Mouse (Mus musculus): Measurements from ENCODE around the gene Evi5l. TPM values are rescaled to one million over a fixed set of nuclear protein-coding genes. Genes with fewer than 3 reads are reported as not detected.
"Not testable (repeated sequence)": the region's sequence is repeated elsewhere in the genome, so short reads cannot be mapped to it uniquely, and the experiment has no call there.

The Evi5l gene
- total and polyA plus RNA-seq, 3 experiments = 25.2 to 38.2 (median 33.8) TPM

- DNase-seq = no peak
These were observed 73.0 kb downstream of the Evi5l start for GRCm38 (mm10) chr8:4239193-4239890.

GRCm38 (mm10) chr8:4245061-4245460, 78.7 kb downstream of the Evi5l start:
- no peak for DNase-seq

GRCm38 (mm10) chr8:4245737-4246136, 79.4 kb downstream of the Evi5l start:
- no peak for DNase-seq

GRCm38 (mm10) chr8:4247241-4247640, 80.9 kb downstream of the Evi5l start:
- DNase-seq = no peak

GRCm38 (mm10) chr8:4247951-4248540, 81.7 kb downstream of the Evi5l start, which contains the start of gene Tgfbr3l:
Tgfbr3l (plus strand) TSS chr8:4248214.
- peak; percentile 56 for DNase-seq

GRCm38 (mm10) chr8:4249213-4249612, 82.8 kb downstream of the Evi5l start:
- peak; percentile 75 for DNase-seq

- peak; percentile 90 for DNase-seq
These were observed 84.1 kb downstream of the Evi5l start for GRCm38 (mm10) chr8:4250306-4250970.

- DNase-seq = peak; percentile 43
These were observed 85.9 kb downstream of the Evi5l start for GRCm38 (mm10) chr8:4252116-4252760.

GRCm38 (mm10) chr8:4252934-4253841, 86.8 kb downstream of the Evi5l start, which contains the start of gene Snapc2:
Snapc2 (plus strand) TSS chr8:4253080.
- peak; percentile 98 for DNase-seq

- peak; percentile 73 for DNase-seq
These were observed 87.6 kb downstream of the Evi5l start for GRCm38 (mm10) chr8:4254001-4254400.

GRCm38 (mm10) chr8:4255471-4255870, 89.1 kb downstream of the Evi5l start:
- not testable (repeated sequence) for DNase-seq

- no peak for DNase-seq
These were observed 90.5 kb downstream of the Evi5l start for GRCm38 (mm10) chr8:4256911-4257310.

- DNase-seq = no peak
These were observed 91.0 kb downstream of the Evi5l start for GRCm38 (mm10) chr8:4257350-4257749.

GRCm38 (mm10) chr8:4258233-4258632, 91.9 kb downstream of the Evi5l start:
- peak; percentile 67 for DNase-seq

- no peak for DNase-seq
These were observed 92.3 kb downstream of the Evi5l start for GRCm38 (mm10) chr8:4258678-4259077.

- DNase-seq = peak; percentile 98
These were observed 92.9 kb downstream of the Evi5l start, which contains the start of gene Ctxn1 for GRCm38 (mm10) chr8:4259125-4259804. Ctxn1 (minus strand) TSS chr8:4259274.

- no peak for DNase-seq
These were observed 93.4 kb downstream of the Evi5l start for GRCm38 (mm10) chr8:4259805-4260170.
